Mouse (Mus musculus) fibroblast of lung, adult 2 months (primary cell): ENCODE measurements around the gene Dffb.
"Not testable (repeated sequence)": the region's sequence is repeated elsewhere in the genome, so short reads cannot be mapped to it uniquely, and the experiment has no call there.

Experiments
- DNase-seq: peaks from one replicate; pipeline ENCODE4 v3.0.0-alpha.2; 2011; ENCODE audit warnings: low read depth

Dffb gene

GRCm38 (mm10) chr4:153966651-153967050, 8.3 kb downstream of the Dffb start:
- DNase-seq, result no peak

- DNase-seq, result no peak
Measured at GRCm38 (mm10) chr4:153962631-153963030, 12.3 kb downstream of the Dffb start.

- no peak for DNase-seq
Measured at GRCm38 (mm10) chr4:153957444-153958250, 17.3 kb downstream of the Dffb start.

- DNase-seq, result peak; percentile 86
Measured at GRCm38 (mm10) chr4:153956569-153957405, 18.1 kb downstream of the Dffb start, which contains the start of gene A430005L14Rik. Gene A430005L14Rik, plus strand, starts transcription at chr4:153957237.

GRCm38 (mm10) chr4:153955651-153956050, 19.3 kb downstream of the Dffb start:
- DNase-seq, result no peak

GRCm38 (mm10) chr4:153951692-153952091, 23.2 kb downstream of the Dffb start:
- DNase-seq, result no peak

GRCm38 (mm10) chr4:153951150-153951549, 23.8 kb downstream of the Dffb start:
- no peak for DNase-seq

GRCm38 (mm10) chr4:153950372-153950771, 24.6 kb downstream of the Dffb start:
- no peak for DNase-seq

- no peak for DNase-seq
Measured at GRCm38 (mm10) chr4:153945741-153946140, 29.2 kb downstream of the Dffb start.

GRCm38 (mm10) chr4:153944261-153944660, 30.7 kb downstream of the Dffb start:
- DNase-seq, result no peak

GRCm38 (mm10) chr4:153943243-153943642, 31.7 kb downstream of the Dffb start:
- DNase-seq, result no peak

- DNase-seq, result no peak
Measured at GRCm38 (mm10) chr4:153929921-153930320, 45.0 kb downstream of the Dffb start.

- DNase-seq, result no peak
Measured at GRCm38 (mm10) chr4:153929425-153929824, 45.5 kb downstream of the Dffb start.

- no peak for DNase-seq
Measured at GRCm38 (mm10) chr4:153928772-153929299, 46.1 kb downstream of the Dffb start.

GRCm38 (mm10) chr4:153922090-153922489, 52.8 kb downstream of the Dffb start:
- not testable (repeated sequence) for DNase-seq

- no peak for DNase-seq
Measured at GRCm38 (mm10) chr4:153920517-153921233, 54.3 kb downstream of the Dffb start.

- DNase-seq, result no peak
Measured at GRCm38 (mm10) chr4:153917773-153918500, 57.0 kb downstream of the Dffb start.
